Comparison of ENCODE assay signal across 34 mouse cellular contexts in the genomic region with DNA sequence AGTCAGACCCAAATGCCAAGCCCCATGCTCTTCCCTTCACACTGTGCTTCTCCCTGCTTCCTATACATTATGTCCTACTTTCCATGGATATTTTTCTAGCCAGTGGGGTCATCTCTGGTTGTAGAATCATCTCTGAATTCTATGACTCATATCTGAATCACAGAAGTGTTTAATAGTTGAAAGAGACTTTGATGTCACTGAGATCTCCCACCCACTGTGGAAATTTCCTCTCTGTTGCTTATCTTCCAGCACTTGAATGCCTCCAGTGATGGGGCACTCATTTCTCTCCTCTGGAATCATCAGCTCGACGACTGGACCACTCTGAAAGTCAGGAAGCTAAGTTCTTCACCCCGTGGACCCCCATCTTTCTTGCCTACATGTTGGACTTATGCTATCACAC. TPM values are rescaled to one million over a fixed set of nuclear protein-coding genes. Genes with fewer than 3 reads are reported as not detected.
DNase-seq lines count a peak whose midpoint lies in the region; ATAC-seq and TF ChIP-seq lines count a peak whose summit lies in the region.
"Had no signal": no experiment of that assay in that cellular context is flagged by ENCODE, and none has a peak within 500 bp of the region (broad histone marks: within the 10 kb centered on the region; RNA-seq: fewer than 3 reads in every experiment).

No protein-coding gene starts in this region.

- peak overlapping the region; percentile 75 for H3K27ac ChIP-seq in layer of hippocampus, adult 2 months
- no peak overlapping the region for H3K27ac ChIP-seq in hindbrain, embryonic 16.5 days (ENCODE audit: low read depth, low read length)
- no peak overlapping the region for H3K27ac ChIP-seq in hindbrain, embryonic 12.5 days
- no peak overlapping the region for H3K27ac ChIP-seq in hindbrain, embryonic 11.5 days (ENCODE audit: low read depth, low read length)
- H3K27ac ChIP-seq: embryonic facial prominence, embryonic 12.5 days; forebrain, embryonic 10.5 days; forebrain, embryonic 15.5 days; gastrocnemius, adult 2 months; hindbrain, embryonic 15.5 days; kidney, postnatal 0 days; limb, embryonic 12.5 days; liver, embryonic 15.5 days; midbrain, embryonic 13.5 days had no signal

- H3K4me3 ChIP-seq in layer of hippocampus, adult 2 months: no peak overlapping the region
- H3K4me3 ChIP-seq in hindbrain, embryonic 16.5 days (ENCODE audit: low read length): no peak overlapping the region
- no peak overlapping the region for H3K4me3 ChIP-seq in hindbrain, embryonic 12.5 days
- H3K4me3 ChIP-seq in hindbrain, embryonic 11.5 days (ENCODE audit: low read depth, low read length): no peak overlapping the region
- H3K4me3 ChIP-seq: embryonic facial prominence, embryonic 12.5 days; forebrain, embryonic 10.5 days; forebrain, embryonic 15.5 days; gastrocnemius, adult 2 months; hindbrain, embryonic 15.5 days; limb, embryonic 12.5 days; liver, embryonic 15.5 days; midbrain, embryonic 13.5 days had no signal

- peaks cover 15% of the 10 kb centered on the region for H3K36me3 ChIP-seq in hindbrain, embryonic 16.5 days (ENCODE audit: control insufficient read depth, insufficient read depth, low read length)
- peaks cover 12% of the 10 kb centered on the region for H3K36me3 ChIP-seq in hindbrain, embryonic 12.5 days
- H3K36me3 ChIP-seq in hindbrain, embryonic 11.5 days (ENCODE audit: control insufficient read depth, insufficient read depth, low read length): no peaks in the 10 kb centered on the region
- H3K36me3 ChIP-seq: embryonic facial prominence, embryonic 12.5 days; forebrain, embryonic 10.5 days; G1E; limb, embryonic 12.5 days; liver, embryonic 15.5 days had no signal

- no peaks in the 10 kb centered on the region for H3K4me1 ChIP-seq in hindbrain, embryonic 16.5 days (ENCODE audit: control insufficient read depth, insufficient read depth, low read depth, low read length)
- no peaks in the 10 kb centered on the region for H3K4me1 ChIP-seq in hindbrain, embryonic 12.5 days
- no peaks in the 10 kb centered on the region for H3K4me1 ChIP-seq in hindbrain, embryonic 11.5 days (replicated peaks; ENCODE audit: control insufficient read depth, insufficient read depth, low read length)
- H3K4me1 ChIP-seq: embryonic facial prominence, embryonic 12.5 days; forebrain, embryonic 10.5 days; forebrain, embryonic 15.5 days; hindbrain, embryonic 15.5 days; limb, embryonic 12.5 days; liver, embryonic 15.5 days; midbrain, embryonic 13.5 days had no signal

- WGBS in hindbrain, embryonic 16.5 days: 80% methylated on average over 3 of the region's 3 CpGs
- 85% methylated on average over 3 of the region's 3 CpGs for WGBS in hindbrain, embryonic 12.5 days
- 88% methylated on average over 3 of the region's 3 CpGs for WGBS in hindbrain, embryonic 11.5 days

- no peak for DNase-seq in layer of hippocampus, adult 2 months (ENCODE audit: low spot score in 2 of 2)
- no peak for DNase-seq in layer of hippocampus, postnatal 14 days (ENCODE audit: low spot score in 2 of 2)
- DNase-seq in NIH3T3 (ENCODE audit: low read depth): peak; percentile 10
- DNase-seq in induced T-regulatory cell, adult 2 months (ENCODE audit: low read depth): peak; percentile 40
- DNase-seq in lung, postnatal 25 days (ENCODE audit: low spot score): no peak
- DNase-seq in hindbrain, embryonic 11.5 days (ENCODE audit: low spot score): no peak
- DNase-seq: cerebellum, adult 2 months; embryo, embryonic 11 days; gastrocnemius, adult 2 months; gastrocnemius, postnatal 36 days; heart, adult 18-20 months; heart, postnatal 36 days; kidney, adult 8-10 months; kidney, postnatal 4 days; spleen, adult 18-20 months; thymus, adult 18-20 months; thymus, postnatal 36 days had no signal

- H3K9ac ChIP-seq in hindbrain, embryonic 16.5 days (ENCODE audit: low read depth, low read length): no peak overlapping the region
- no peak overlapping the region for H3K9ac ChIP-seq in hindbrain, embryonic 12.5 days
- H3K9ac ChIP-seq in hindbrain, embryonic 11.5 days (ENCODE audit: low read depth, low read length): no peak overlapping the region
- H3K9ac ChIP-seq: embryonic facial prominence, embryonic 12.5 days; forebrain, embryonic 15.5 days; hindbrain, embryonic 15.5 days; limb, embryonic 12.5 days; liver, embryonic 15.5 days; lung, embryonic 14.5 days; midbrain, embryonic 13.5 days had no signal

- no peaks in the 10 kb centered on the region for H3K9me3 ChIP-seq in hindbrain, embryonic 16.5 days (ENCODE audit: control insufficient read depth, low read length)
- no peaks in the 10 kb centered on the region for H3K9me3 ChIP-seq in hindbrain, embryonic 12.5 days (replicated peaks)
- H3K9me3 ChIP-seq in hindbrain, embryonic 11.5 days (ENCODE audit: control insufficient read depth, low read length): no peaks in the 10 kb centered on the region
- H3K9me3 ChIP-seq: embryonic facial prominence, embryonic 12.5 days; forebrain, embryonic 10.5 days; forebrain, embryonic 15.5 days; G1E; hindbrain, embryonic 15.5 days; limb, embryonic 12.5 days; liver, embryonic 15.5 days; midbrain, embryonic 13.5 days had no signal

- no peaks in the 10 kb centered on the region for H3K27me3 ChIP-seq in hindbrain, embryonic 16.5 days (replicated peaks; ENCODE audit: control insufficient read depth, insufficient read depth, low read length)
- no peaks in the 10 kb centered on the region; the same call in 1 of the 2 replicates for H3K27me3 ChIP-seq in hindbrain, embryonic 12.5 days
- no peaks in the 10 kb centered on the region for H3K27me3 ChIP-seq in hindbrain, embryonic 11.5 days (ENCODE audit: control insufficient read depth, insufficient read depth, low read length)
- H3K27me3 ChIP-seq: embryonic facial prominence, embryonic 12.5 days; forebrain, embryonic 15.5 days; hindbrain, embryonic 15.5 days; limb, embryonic 12.5 days; liver, embryonic 15.5 days; midbrain, embryonic 13.5 days; Patski had no signal

- TF ChIP-seq CTCF in layer of hippocampus, adult 2 months (conservative IDR thresholded peaks at IDR 0.05): no peak

- no peak overlapping the region for H3K4me2 ChIP-seq in hindbrain, embryonic 16.5 days (ENCODE audit: low read length)
- H3K4me2 ChIP-seq in hindbrain, embryonic 12.5 days (replicated peaks): no peak overlapping the region
- H3K4me2 ChIP-seq in hindbrain, embryonic 11.5 days (replicated peaks; ENCODE audit: low read depth, low read length): no peak overlapping the region
- H3K4me2 ChIP-seq: embryonic facial prominence, embryonic 12.5 days; forebrain, embryonic 15.5 days; heart, embryonic 11.5 days; hindbrain, embryonic 15.5 days; limb, embryonic 12.5 days; liver, embryonic 15.5 days; lung, embryonic 14.5 days; midbrain, embryonic 13.5 days had no signal

- no peak for ATAC-seq in hindbrain, embryonic 16.5 days
- ATAC-seq in hindbrain, embryonic 12.5 days (ENCODE audit: low FRiP score): no peak
- ATAC-seq in hindbrain, embryonic 11.5 days (ENCODE audit: low FRiP score): no peak
- ATAC-seq: forebrain, embryonic 15.5 days; intestine, embryonic 16.5 days; midbrain, embryonic 13.5 days had no signal

RNA-seq across cellular contexts. Expression of a gene that starts 22.4 kb away (rescaled TPM):
- 100 to 1,000 TPM; 104 to 107 TPM for total RNA-seq in layer of hippocampus, adult 2 months (2021)
- total RNA-seq in layer of hippocampus, postnatal 14 days (2021): 100 to 1,000 TPM; 102 to 103 TPM
- polyA plus RNA-seq in hindbrain, embryonic 16.5 days (2015; fragmentation: Nextera tagmentation; extraction: Ambion mirVana): 181 and 198 TPM in 2 replicates
- polyA plus RNA-seq in hindbrain, embryonic 12.5 days (2016; fragmentation: Nextera tagmentation; extraction: Ambion mirVana): 63.1 and 68.9 TPM in 2 replicates
- polyA plus RNA-seq in hindbrain, embryonic 11.5 days (2014; fragmentation: Nextera tagmentation; extraction: Ambion mirVana): 27.9 and 28.2 TPM in 2 replicates
- total RNA-seq: gastrocnemius, adult 2 months; gastrocnemius, postnatal 36 days; heart, adult 18-20 months; heart, postnatal 36 days; liver, adult 2 months; megakaryocyte-erythroid progenitor cell, adult 5-6 weeks had no signal
- polyA plus RNA-seq: G1E; liver, embryonic 15.5 days had no signal

Comparison
In these comparisons a context has a peak if more than half of its experiments do, and no peak if none do; other contexts are left out.
1. DNase-seq: peak in NIH3T3 (single experiment) and induced T-regulatory cell, adult 2 months (single experiment); none in layer of hippocampus, adult 2 months (0 of 2), layer of hippocampus, postnatal 14 days (0 of 2), lung, postnatal 25 days (single experiment) and hindbrain, embryonic 11.5 days (single experiment).